Mouse (Mus musculus) heart, embryonic 11.5 days (tissue): ENCODE data around the gene Trub1. TPM values are rescaled to one million over a fixed set of nuclear protein-coding genes. Genes with fewer than 3 reads are reported as not detected.

ENCODE experiments used
- ATAC-seq: fragments of 200-750 bp; cut with Nextera tagmentation; replicated peaks from 2 replicates; pipeline ENCODE4 v1.8.0; 2017; ENCODE audit warnings: moderate library complexity; ENCODE audit not compliant: insufficient number of reproducible peaks, low FRiP score, low TSS enrichment
- H3K27ac ChIP-seq: fragments of 300-500 bp; sonication (generic); 2 replicates; pipeline ENCODE4 v1.5.1; 2014; ENCODE audit warnings: mild to moderate bottlenecking, low read depth, low read length
- H3K27me3 ChIP-seq: fragments of 300-500 bp; sonication (generic); 2 replicates; pipeline ENCODE4 v1.6.1; 2014; ENCODE audit warnings: mild to moderate bottlenecking, low read length, mixed read lengths; ENCODE audit not compliant: control insufficient read depth, insufficient read depth
- H3K36me3 ChIP-seq: fragments of 300-500 bp; sonication (generic); 2 replicates; pipeline ENCODE4 v1.6.1; 2014; ENCODE audit warnings: mild to moderate bottlenecking, low read length, moderate library complexity, mixed read lengths; ENCODE audit not compliant: control insufficient read depth, insufficient read depth
- H3K4me1 ChIP-seq: fragments of 300-500 bp; sonication (generic); 2 replicates; pipeline ENCODE4 v1.6.1; 2014; ENCODE audit warnings: low read length; ENCODE audit not compliant: control insufficient read depth, insufficient read depth
- H3K4me2 ChIP-seq: fragments of 300-500 bp; sonication (generic); 2 replicates; pipeline ENCODE4 v1.6.1; 2014; ENCODE audit warnings: mild to moderate bottlenecking, moderate library complexity
- H3K4me3 ChIP-seq: fragments of 300-500 bp; sonication (generic); 2 replicates; pipeline ENCODE4 v1.5.1; 2014; ENCODE audit warnings: low read depth, low read length
- H3K9ac ChIP-seq: fragments of 300-500 bp; sonication (generic); 2 replicates; pipeline ENCODE4 v1.6.1; 2014; ENCODE audit warnings: mild to moderate bottlenecking, low read depth, low read length, moderate library complexity
- H3K9me3 ChIP-seq: fragments of 300-500 bp; sonication (generic); replicated peaks from 2 replicates; pipeline ENCODE4 v1.6.1; 2016; ENCODE audit warnings: low read length; ENCODE audit not compliant: control insufficient read depth
- WGBS: fragments of 180-500 bp; shearing (Covaris S2); extraction: QIAGEN DNeasy Blood & Tissue Kit; methylation state at CpG from one replicate; pipeline ENCODE4 v1.1.7; 2014; ENCODE audit not compliant: insufficient replicate concordance; 5-methylcytosine and 5-hydroxymethylcytosine counted together
- polyA plus RNA-seq: library from polyadenylated mRNA; unstranded; fragments of >200 nt; fragmentation: Nextera tagmentation; extraction: Ambion mirVana; gene quantifications from 2 replicates; pipeline ENCODE4 v1.2.1, GENCODE M21; 2014

Trub1 gene
- polyA plus RNA-seq, 1 experiment from 2014 or later, result 12.4 TPM

GRCm38 (mm10) chr19:57431476-57431875 is 21.2 kb upstream of the Trub1 start:
- H3K9me3 ChIP-seq, result no peaks in the 10 kb centered on the region
- H3K36me3 ChIP-seq, result no peaks in the 10 kb centered on the region
- WGBS, result 62% methylated on average over 6 of the region's 6 CpGs
- no peak for ATAC-seq
- H3K9ac ChIP-seq, result no peak overlapping the region
- no peak overlapping the region for H3K27ac ChIP-seq
- 0 out of 2 replicates have a peak, but pooled peaks cover 2% of the 10 kb centered on the region for H3K27me3 ChIP-seq
- H3K4me3 ChIP-seq, result no peak overlapping the region
- no peaks in the 10 kb centered on the region for H3K4me1 ChIP-seq
- H3K4me2 ChIP-seq, result no peak overlapping the region

DNA sequence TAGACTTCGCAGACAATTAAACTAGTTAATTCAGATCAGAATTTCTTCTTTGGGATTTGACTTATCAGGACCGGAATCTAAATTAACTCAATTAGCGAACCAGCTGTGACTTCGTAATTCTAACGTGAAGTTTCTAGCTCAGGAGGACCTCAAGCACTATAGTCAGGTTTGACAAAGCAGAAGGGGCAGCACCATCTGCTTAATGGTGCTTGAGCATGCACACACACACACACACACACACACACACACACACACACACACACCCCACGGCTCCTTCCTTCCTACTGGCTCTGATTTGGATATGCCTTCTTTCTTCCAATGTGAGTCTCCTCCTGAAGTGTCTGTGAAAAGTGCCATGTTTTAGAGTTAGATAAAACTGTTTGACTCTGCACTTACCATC is 18.7 kb upstream of the Trub1 start:
- H3K27ac ChIP-seq, result no peak overlapping the region
- no peaks in the 10 kb centered on the region for H3K36me3 ChIP-seq
- no peaks in the 10 kb centered on the region for H3K9me3 ChIP-seq
- no peak overlapping the region for H3K4me3 ChIP-seq
- no peaks in the 10 kb centered on the region for H3K27me3 ChIP-seq
- H3K4me2 ChIP-seq, result no peak overlapping the region
- WGBS, result 78% methylated on average over 6 of the region's 6 CpGs
- no peaks in the 10 kb centered on the region for H3K4me1 ChIP-seq
- H3K9ac ChIP-seq, result no peak overlapping the region
- ATAC-seq, result no peak

DNA sequence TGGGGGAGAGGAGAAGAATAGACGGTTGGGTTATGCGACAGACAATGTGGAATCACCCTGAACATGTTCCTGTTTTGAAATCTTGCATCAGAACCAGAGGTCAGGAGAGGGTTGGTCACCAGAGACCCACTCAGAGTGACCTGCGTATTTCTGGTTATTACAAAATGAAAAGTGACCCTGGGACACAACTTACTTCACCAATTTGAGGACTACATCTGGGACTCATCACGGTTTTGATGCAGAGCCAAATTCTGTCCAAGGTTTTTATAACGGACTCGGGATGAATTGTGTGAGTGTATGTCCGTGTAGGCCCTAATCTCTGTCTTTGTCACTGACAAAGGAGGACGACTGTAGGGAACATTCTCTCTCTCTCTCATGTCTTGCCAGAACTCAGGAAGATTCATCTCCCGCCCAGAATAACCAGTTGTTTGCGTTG is 16.1 kb upstream of the Trub1 start:
- no peak overlapping the region for H3K4me2 ChIP-seq
- no peak overlapping the region for H3K27ac ChIP-seq
- H3K4me1 ChIP-seq, result no peaks in the 10 kb centered on the region
- H3K36me3 ChIP-seq, result no peaks in the 10 kb centered on the region
- WGBS, result 71% methylated on average over 10 of the region's 10 CpGs
- ATAC-seq, result no peak
- H3K4me3 ChIP-seq, result no peak overlapping the region
- H3K9ac ChIP-seq, result no peak overlapping the region
- H3K27me3 ChIP-seq, result no peaks in the 10 kb centered on the region
- H3K9me3 ChIP-seq, result no peaks in the 10 kb centered on the region

DNA sequence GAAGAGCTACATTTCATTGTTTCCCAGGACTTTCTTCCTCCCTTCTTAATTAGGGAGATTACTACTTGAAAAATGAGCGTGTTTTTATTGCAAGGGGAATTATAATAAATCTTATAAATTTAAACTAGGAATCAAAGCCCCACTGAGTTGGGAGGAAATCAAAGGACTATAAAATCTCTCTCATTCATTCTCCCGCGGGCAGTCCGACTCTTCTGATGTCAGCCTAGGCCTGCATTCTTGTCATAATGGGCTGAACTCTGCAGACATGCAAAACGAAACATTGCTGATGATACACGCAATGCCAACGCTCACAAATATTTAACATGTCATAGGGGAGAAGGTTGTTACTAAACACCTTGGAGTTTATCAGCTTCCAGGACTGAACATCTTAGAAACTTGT is 15.7 kb upstream of the Trub1 start:
- no peaks in the 10 kb centered on the region for H3K36me3 ChIP-seq
- no peak overlapping the region for H3K27ac ChIP-seq
- no peak overlapping the region for H3K4me2 ChIP-seq
- H3K4me1 ChIP-seq, result no peaks in the 10 kb centered on the region
- no peaks in the 10 kb centered on the region for H3K9me3 ChIP-seq
- no peak overlapping the region for H3K4me3 ChIP-seq
- no peak overlapping the region for H3K9ac ChIP-seq
- no peak for ATAC-seq
- WGBS, result 76% methylated on average over 7 of the region's 7 CpGs
- H3K27me3 ChIP-seq, result no peaks in the 10 kb centered on the region

DNA sequence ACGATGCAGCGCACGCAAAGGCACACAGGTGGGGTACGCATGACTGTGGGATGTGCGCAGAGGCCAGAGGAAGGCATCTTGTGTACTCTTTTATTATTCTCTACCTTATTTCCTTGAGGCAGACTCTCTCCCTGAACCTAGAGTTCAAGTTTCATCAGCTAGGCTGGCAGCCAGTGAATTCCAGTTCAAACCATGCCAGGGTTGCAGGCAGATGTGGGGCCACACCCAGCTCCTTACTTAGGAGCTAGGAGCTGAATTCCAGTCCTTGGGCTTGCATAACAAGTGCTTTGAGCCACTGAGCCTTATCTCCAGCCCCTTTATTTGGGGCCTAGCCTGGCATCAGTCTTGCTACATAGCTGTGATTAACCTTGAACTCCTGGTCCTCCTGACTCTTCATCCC is 13.4 kb upstream of the Trub1 start:
- Histone ChIP-seq H3K4me1 (no peaks in the 10 kb centered on the region), H3K4me2 (no peak overlapping the region), H3K9me3 (no peaks in the 10 kb centered on the region), H3K4me3 (no peak overlapping the region), H3K9ac (no peak overlapping the region), H3K27me3 (no peaks in the 10 kb centered on the region), H3K27ac (no peak overlapping the region), H3K36me3 (no peaks in the 10 kb centered on the region)
- WGBS, result 97% methylated on average over 5 of the region's 5 CpGs
- ATAC-seq, result no peak

DNA sequence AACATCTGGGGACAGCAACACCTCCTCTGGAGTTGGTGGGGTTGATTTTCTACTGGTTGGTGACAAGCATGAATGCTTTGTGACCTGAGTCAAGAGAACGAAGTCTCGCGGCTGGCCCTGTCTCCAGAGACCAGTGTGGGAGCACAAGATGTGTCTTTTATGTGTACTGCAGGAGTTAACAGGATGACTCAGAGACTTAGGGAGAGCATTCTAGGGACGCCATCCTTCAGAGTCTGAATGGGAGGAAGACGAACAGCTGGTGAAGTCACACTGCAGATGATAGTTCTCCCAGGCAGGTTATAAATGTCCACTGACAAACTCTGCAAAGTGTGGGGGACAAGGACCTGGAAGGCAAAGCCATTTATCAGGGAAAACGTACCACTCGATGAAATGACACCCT is 11.2 kb upstream of the Trub1 start:
- Histone ChIP-seq H3K36me3 (no peaks in the 10 kb centered on the region), H3K4me3 (no peak overlapping the region), H3K4me1 (no peaks in the 10 kb centered on the region), H3K9ac (no peak overlapping the region), H3K27ac (no peak overlapping the region), H3K27me3 (no peaks in the 10 kb centered on the region), H3K9me3 (no peaks in the 10 kb centered on the region), H3K4me2 (no peak overlapping the region)
- 36% methylated on average over 7 of the region's 7 CpGs for WGBS
- no peak for ATAC-seq

DNA sequence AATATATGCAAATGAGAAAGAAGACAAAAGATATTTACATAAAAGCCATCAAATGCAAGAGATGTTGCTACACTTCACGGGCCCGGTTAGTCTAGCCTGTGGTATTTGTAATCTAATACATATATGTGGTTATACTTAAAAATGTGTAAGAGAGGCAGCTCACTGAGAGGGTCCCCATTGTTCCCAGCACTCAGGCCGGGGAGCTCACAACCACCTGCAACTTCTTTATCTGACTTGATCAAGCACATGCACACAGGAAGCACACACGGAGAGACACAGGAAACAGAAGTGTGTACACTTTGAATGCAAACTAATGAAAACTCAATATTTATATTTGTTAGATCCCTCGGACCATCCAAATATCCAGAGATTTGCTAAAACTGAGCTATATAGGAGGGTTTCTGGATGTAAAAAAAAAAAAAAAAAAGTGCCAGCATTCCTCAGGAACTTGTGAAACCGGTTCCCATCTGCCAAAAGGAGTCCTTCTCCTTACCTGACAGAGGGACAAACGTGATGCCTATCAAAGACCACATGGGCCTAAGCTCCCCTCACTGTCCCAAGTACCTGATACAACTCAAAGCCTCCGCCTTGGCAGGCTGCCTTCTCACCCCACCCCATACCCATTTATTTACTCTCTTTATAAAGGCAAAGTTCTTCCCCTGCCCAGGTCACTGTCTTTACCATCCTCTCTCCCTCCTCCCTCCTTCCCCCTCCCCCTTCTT is 9.6 kb upstream of the Trub1 start:
- WGBS, result 37% methylated on average over 8 of the region's 8 CpGs
- no peaks in the 10 kb centered on the region for H3K36me3 ChIP-seq

DNA sequence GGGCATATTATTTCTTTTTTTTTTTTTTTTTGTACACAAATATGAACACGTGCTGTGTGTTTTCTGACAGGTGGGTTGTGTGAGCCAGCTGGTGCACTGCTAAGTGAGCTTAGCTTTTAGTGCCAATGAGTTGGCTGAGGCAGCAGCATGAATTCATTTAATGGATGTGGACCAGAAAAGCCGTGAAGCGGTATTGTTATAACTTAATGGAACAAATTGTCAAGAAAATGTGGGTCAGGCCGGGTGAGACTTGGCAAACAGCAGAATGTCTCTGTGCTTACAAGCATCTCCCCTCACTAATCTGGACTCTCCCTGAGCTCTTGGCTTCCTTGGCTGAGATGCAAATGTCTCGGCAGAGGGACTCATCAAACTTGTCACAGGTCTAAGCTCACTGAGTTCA is 7.7 kb upstream of the Trub1 start:
- 66% methylated on average over 5 of the region's 5 CpGs for WGBS
- H3K36me3 ChIP-seq, result no peaks in the 10 kb centered on the region
- no peaks in the 10 kb centered on the region for H3K4me1 ChIP-seq
- no peak overlapping the region for H3K27ac ChIP-seq
- no peak overlapping the region for H3K4me2 ChIP-seq
- no peaks in the 10 kb centered on the region for H3K9me3 ChIP-seq
- no peaks in the 10 kb centered on the region for H3K27me3 ChIP-seq
- H3K9ac ChIP-seq, result no peak overlapping the region
- H3K4me3 ChIP-seq, result no peak overlapping the region
- ATAC-seq, result no peak

More for the DNA sequence above, 9.6 kb upstream of the Trub1 start:
- Histone ChIP-seq H3K9ac (no peak overlapping the region), H3K27me3 (no peaks in the 10 kb centered on the region), H3K4me2 (no peak overlapping the region), H3K9me3 (no peaks in the 10 kb centered on the region), H3K27ac (no peak overlapping the region), H3K4me1 (no peaks in the 10 kb centered on the region), H3K4me3 (no peak overlapping the region)
- ATAC-seq, result no peak

- Histone ChIP-seq H3K9ac (no peak overlapping the region), H3K4me1 (0 out of 2 replicates have a peak, but pooled peaks cover 3% of the 10 kb centered on the region), H3K27me3 (no peaks in the 10 kb centered on the region), H3K4me3 (no peak overlapping the region), H3K9me3 (no peaks in the 10 kb centered on the region), H3K4me2 (no peak overlapping the region), H3K36me3 (no peaks in the 10 kb centered on the region), H3K27ac (no peak overlapping the region)
- WGBS, result 57% methylated on average over 1 of the region's 1 CpGs
- no peak for ATAC-seq
Measured at GRCm38 (mm10) chr19:57450849-57451248, 1.9 kb upstream of the Trub1 start.
